Mouse (Mus musculus): ENCODE data around the gene Svbp. TPM values are rescaled to one million over a fixed set of nuclear protein-coding genes. Genes with fewer than 3 reads are reported as not detected.

The Svbp gene
- polyA plus RNA-seq, 1 experiment: 24.0 TPM

- DNase-seq: no peak
- 52% methylated on average over 8 of the region's 8 CpGs for WGBS
- no peaks in the 10 kb centered on the region for H3K4me1 ChIP-seq (ENCODE audit: control insufficient read depth, insufficient read depth, low read length)
- TF ChIP-seq CTCF (IDR thresholded peaks at IDR 0.05; ENCODE audit: insufficient read depth, low read length) (no peak), POLR2A (IDR thresholded peaks at IDR 0.05; ENCODE audit: borderline replicate concordance, extremely low read depth, low read depth, low read length) (no peak)
- H3K4me3 ChIP-seq (replicated peaks; ENCODE audit: extremely low read depth, low read depth, low read length): no peak overlapping the region
Measured at GRCm38 (mm10) chr4:119216667-119217066, 21.6 kb downstream of the Svbp start.

- WGBS: 20% methylated on average over 11 of the region's 11 CpGs
- Histone ChIP-seq H3K4me3 (replicated peaks; ENCODE audit: extremely low read depth, low read depth, low read length) (no peak within 1 kb of the TSS), H3K4me1 (ENCODE audit: control insufficient read depth, insufficient read depth, low read length) (no peaks in the 10 kb centered on the region)
- DNase-seq: no peak
- TF ChIP-seq POLR2A (IDR thresholded peaks at IDR 0.05; ENCODE audit: borderline replicate concordance, extremely low read depth, low read depth, low read length) (no peak), CTCF (IDR thresholded peaks at IDR 0.05; ENCODE audit: insufficient read depth, low read length) (no peak)
Measured at GRCm38 (mm10) chr4:119218169-119218568, 23.1 kb downstream of the Svbp start, which contains the start of gene Tmem269. Tmem269 (minus strand) TSS chr4:119218217.

GRCm38 (mm10) chr4:119223696-119224095 lies 28.6 kb downstream of the Svbp start:
- peak; percentile 83 for TF ChIP-seq CTCF (IDR thresholded peaks at IDR 0.05; ENCODE audit: insufficient read depth, low read length)
- TF ChIP-seq POLR2A (IDR thresholded peaks at IDR 0.05; ENCODE audit: borderline replicate concordance, extremely low read depth, low read depth, low read length): no peak

GRCm38 (mm10) chr4:119224534-119224933 lies 29.4 kb downstream of the Svbp start:
- WGBS: 90% methylated on average over 3 of the region's 3 CpGs
- H3K4me1 ChIP-seq (ENCODE audit: control insufficient read depth, insufficient read depth, low read length): no peaks in the 10 kb centered on the region
- TF ChIP-seq POLR2A (IDR thresholded peaks at IDR 0.05; ENCODE audit: borderline replicate concordance, extremely low read depth, low read depth, low read length) (no peak), CTCF (IDR thresholded peaks at IDR 0.05; ENCODE audit: insufficient read depth, low read length) (no peak)
- no peak for DNase-seq
- no peak overlapping the region for H3K4me3 ChIP-seq (replicated peaks; ENCODE audit: extremely low read depth, low read depth, low read length)

More at GRCm38 (mm10) chr4:119223696-119224095, 28.6 kb downstream of the Svbp start:
- 80% methylated on average over 1 of the region's 1 CpGs for WGBS
- peak; percentile 36 for DNase-seq
- no peaks in the 10 kb centered on the region for H3K4me1 ChIP-seq (ENCODE audit: control insufficient read depth, insufficient read depth, low read length)
- no peak overlapping the region for H3K4me3 ChIP-seq (replicated peaks; ENCODE audit: extremely low read depth, low read depth, low read length)

- no peaks in the 10 kb centered on the region for H3K4me1 ChIP-seq (ENCODE audit: control insufficient read depth, insufficient read depth, low read length)
- WGBS: 84% methylated on average over 9 of the region's 9 CpGs
- TF ChIP-seq POLR2A (IDR thresholded peaks at IDR 0.05; ENCODE audit: borderline replicate concordance, extremely low read depth, low read depth, low read length) (no peak), CTCF (IDR thresholded peaks at IDR 0.05; ENCODE audit: insufficient read depth, low read length) (no peak)
- H3K4me3 ChIP-seq (replicated peaks; ENCODE audit: extremely low read depth, low read depth, low read length): no peak overlapping the region
- no peak for DNase-seq
Measured at GRCm38 (mm10) chr4:119225719-119226118, 30.6 kb downstream of the Svbp start.

- DNase-seq: no peak
- 90% methylated on average over 11 of the region's 11 CpGs for WGBS
- no peaks in the 10 kb centered on the region for H3K4me1 ChIP-seq (ENCODE audit: control insufficient read depth, insufficient read depth, low read length)
- H3K4me3 ChIP-seq (replicated peaks; ENCODE audit: extremely low read depth, low read depth, low read length): no peak overlapping the region
- TF ChIP-seq POLR2A (IDR thresholded peaks at IDR 0.05; ENCODE audit: borderline replicate concordance, extremely low read depth, low read depth, low read length) (no peak), CTCF (IDR thresholded peaks at IDR 0.05; ENCODE audit: insufficient read depth, low read length) (no peak)
Measured at GRCm38 (mm10) chr4:119226751-119227150, 31.6 kb downstream of the Svbp start.

GRCm38 (mm10) chr4:119232410-119233255 lies 37.5 kb downstream of the Svbp start, which contains the start of the genes AU022252 and P3h1:
AU022252 (minus strand) TSS chr4:119232712.
P3h1 (plus strand) TSS chr4:119232915.
- WGBS: under 1% methylated on average over 71 of the region's 71 CpGs
- Histone ChIP-seq H3K4me1 (ENCODE audit: control insufficient read depth, insufficient read depth, low read length) (no peaks in the 10 kb centered on the region), H3K4me3 (replicated peaks; ENCODE audit: extremely low read depth, low read depth, low read length) (peak within 1 kb of the TSS; percentile 96)
- TF ChIP-seq POLR2A (IDR thresholded peaks at IDR 0.05; ENCODE audit: borderline replicate concordance, extremely low read depth, low read depth, low read length) (peak; percentile 76; the same call in 1 of the 2 replicates), CTCF (IDR thresholded peaks at IDR 0.05; ENCODE audit: insufficient read depth, low read length) (no peak)
- peak; percentile 99 for DNase-seq

- Histone ChIP-seq H3K4me3 (replicated peaks; ENCODE audit: extremely low read depth, low read depth, low read length) (peak overlapping the region; percentile 73), H3K4me1 (ENCODE audit: control insufficient read depth, insufficient read depth, low read length) (no peaks in the 10 kb centered on the region)
- TF ChIP-seq CTCF (IDR thresholded peaks at IDR 0.05; ENCODE audit: insufficient read depth, low read length) (no peak), POLR2A (IDR thresholded peaks at IDR 0.05; ENCODE audit: borderline replicate concordance, extremely low read depth, low read depth, low read length) (no peak)
- under 1% methylated on average over 36 of the region's 36 CpGs for WGBS
- DNase-seq: no peak
Measured at GRCm38 (mm10) chr4:119233256-119233901, 38.3 kb downstream of the Svbp start.

GRCm38 (mm10) chr4:119234348-119234747 lies 39.2 kb downstream of the Svbp start:
- no peak for DNase-seq
- WGBS: 88% methylated on average over 3 of the region's 3 CpGs
- TF ChIP-seq POLR2A (IDR thresholded peaks at IDR 0.05; ENCODE audit: borderline replicate concordance, extremely low read depth, low read depth, low read length) (no peak), CTCF (IDR thresholded peaks at IDR 0.05; ENCODE audit: insufficient read depth, low read length) (no peak)
- no peaks in the 10 kb centered on the region; the same call in 1 of the 2 replicates for H3K4me1 ChIP-seq (ENCODE audit: control insufficient read depth, insufficient read depth, low read length)
- no peak overlapping the region for H3K4me3 ChIP-seq (replicated peaks; ENCODE audit: extremely low read depth, low read depth, low read length)
